Mouse (Mus musculus) brown adipose tissue, adult 24 weeks (tissue): ENCODE results near the gene Tln2. TPM values are rescaled to one million over a fixed set of nuclear protein-coding genes. Genes with fewer than 3 reads are reported as not detected.

Experiments
- H3K27ac ChIP-seq: fragments of 200-500 bp; replicated peaks from 2 replicates; pipeline ENCODE4 v1.5.1; 2012; ENCODE audit warnings: low read depth, mild to moderate bottlenecking, low read length
- H3K4me1 ChIP-seq: fragments of 200-500 bp; 2 replicates; pipeline ENCODE4 v1.6.1; 2012; ENCODE audit warnings: low read length, mixed read lengths; ENCODE audit not compliant: control insufficient read depth, insufficient read depth, insufficient read length
- H3K4me3 ChIP-seq: fragments of 200-500 bp; 2 replicates; pipeline ENCODE4 v1.5.1; 2012; ENCODE audit warnings: low read depth, mild to moderate bottlenecking, low read length, moderate library complexity; ENCODE audit not compliant: insufficient read depth
- polyA plus RNA-seq: library from polyadenylated mRNA; stranded (reverse); fragments of >200 nt; gene quantifications from 2 replicates; pipeline ENCODE4 v1.2.4, GENCODE M21; 2012; ENCODE audit not compliant: missing spikeins, insufficient read depth, insufficient read length

The Tln2 gene
- polyA plus RNA-seq, 1 experiment: 12.0 TPM

DNA sequence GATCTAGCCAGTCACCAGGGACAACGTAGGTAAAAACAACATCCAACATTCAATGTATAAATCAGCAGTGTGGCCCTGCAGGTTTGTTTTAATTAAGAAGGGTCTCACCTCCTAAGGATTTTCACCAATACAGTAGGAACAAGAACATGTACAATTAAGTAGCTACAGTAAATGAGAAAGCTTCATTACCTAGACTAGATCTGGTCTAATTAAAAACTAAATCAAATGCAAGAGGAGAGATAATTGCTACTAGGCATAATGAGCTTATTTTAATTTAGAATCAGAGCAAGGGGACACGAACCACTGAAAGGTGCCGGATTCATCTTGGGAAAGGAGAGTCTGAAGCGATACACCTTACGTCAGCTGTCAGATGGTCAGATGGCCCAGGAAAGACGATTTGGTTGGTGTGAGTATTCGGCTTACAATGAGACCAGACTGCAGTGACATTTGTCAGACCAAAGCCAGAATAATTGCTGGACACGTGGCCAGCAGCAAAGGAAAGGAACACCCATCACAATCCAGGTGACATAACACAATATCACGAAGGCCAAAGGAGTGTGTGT, 175.4 kb downstream of the Tln2 start:
- Histone ChIP-seq H3K4me3 (no peak overlapping the region), H3K4me1 (no peaks in the 10 kb centered on the region), H3K27ac (no peak overlapping the region)

DNA sequence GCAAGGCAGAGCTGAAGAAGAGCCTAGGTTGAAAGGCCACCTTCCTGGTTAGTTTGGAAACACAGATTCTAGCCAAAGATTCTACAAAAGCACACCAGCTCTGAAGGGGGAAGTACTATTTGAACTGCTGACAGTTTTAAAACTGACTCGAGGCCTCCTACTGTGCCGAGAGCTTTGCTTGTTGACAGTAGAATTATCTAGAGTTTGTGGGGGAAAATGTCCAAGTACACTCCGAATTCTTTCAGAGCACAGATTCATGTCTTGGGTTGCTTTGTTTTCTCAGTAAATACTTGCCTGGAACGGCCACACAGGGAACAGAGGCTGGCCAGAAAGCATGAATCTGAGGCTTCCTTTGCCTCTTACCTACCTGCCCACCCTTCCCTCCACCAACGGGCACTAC, 179.4 kb downstream of the Tln2 start:
- Histone ChIP-seq H3K27ac (no peak overlapping the region), H3K4me1 (no peaks in the 10 kb centered on the region), H3K4me3 (no peak overlapping the region)

DNA sequence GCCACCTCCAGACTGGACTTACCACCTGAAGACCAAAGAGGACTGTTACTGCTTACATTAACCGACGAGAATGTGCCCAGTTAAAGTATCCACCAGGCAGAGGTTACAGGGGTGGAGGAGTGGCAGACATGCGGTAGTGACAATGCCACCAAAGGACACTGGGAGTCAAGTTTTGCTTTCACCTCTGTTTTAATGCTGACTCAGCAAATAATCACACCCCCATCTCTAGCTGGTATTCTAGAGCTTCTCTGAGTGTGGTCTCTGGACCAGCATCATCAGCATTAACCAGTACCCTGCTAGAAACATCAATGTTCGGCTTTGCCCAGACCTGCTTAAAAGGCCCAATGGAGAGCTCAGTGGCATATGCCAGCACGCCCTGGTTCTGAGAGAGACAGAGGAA, 180.7 kb downstream of the Tln2 start:
- no peak overlapping the region for H3K4me3 ChIP-seq

DNA sequence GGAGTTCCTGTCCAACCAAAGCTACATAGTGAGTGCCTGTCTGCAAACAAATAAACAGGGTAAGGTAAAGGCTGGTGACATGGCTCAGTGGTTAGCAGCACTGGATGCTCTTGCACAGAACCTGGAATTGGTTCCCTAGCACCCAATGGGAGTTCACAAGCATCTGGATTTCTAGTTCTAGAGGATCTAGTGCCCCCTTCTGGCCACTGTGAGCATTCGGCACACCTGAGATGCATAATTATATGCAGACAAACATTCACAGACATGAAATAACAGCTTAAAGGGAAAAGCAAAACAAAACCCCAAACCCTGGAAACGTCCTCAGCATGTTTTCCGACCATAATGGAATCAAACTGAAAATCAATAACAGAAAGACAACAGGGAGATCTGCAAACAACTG, 191.4 kb downstream of the Tln2 start:
- Histone ChIP-seq H3K4me3 (no peak overlapping the region), H3K27ac (no peak overlapping the region), H3K4me1 (no peaks in the 10 kb centered on the region)

More for the DNA sequence above, 180.7 kb downstream of the Tln2 start:
- H3K4me1 ChIP-seq: no peaks in the 10 kb centered on the region
- no peak overlapping the region for H3K27ac ChIP-seq

- H3K4me3 ChIP-seq: no peak overlapping the region
- no peak overlapping the region for H3K27ac ChIP-seq
- H3K4me1 ChIP-seq: no peaks in the 10 kb centered on the region
These were observed 197.0 kb downstream of the Tln2 start for GRCm38 (mm10) chr9:67362511-67362910.

- no peak overlapping the region for H3K4me3 ChIP-seq
- no peak overlapping the region for H3K27ac ChIP-seq
These were observed 197.4 kb downstream of the Tln2 start for GRCm38 (mm10) chr9:67362053-67362452.

DNA sequence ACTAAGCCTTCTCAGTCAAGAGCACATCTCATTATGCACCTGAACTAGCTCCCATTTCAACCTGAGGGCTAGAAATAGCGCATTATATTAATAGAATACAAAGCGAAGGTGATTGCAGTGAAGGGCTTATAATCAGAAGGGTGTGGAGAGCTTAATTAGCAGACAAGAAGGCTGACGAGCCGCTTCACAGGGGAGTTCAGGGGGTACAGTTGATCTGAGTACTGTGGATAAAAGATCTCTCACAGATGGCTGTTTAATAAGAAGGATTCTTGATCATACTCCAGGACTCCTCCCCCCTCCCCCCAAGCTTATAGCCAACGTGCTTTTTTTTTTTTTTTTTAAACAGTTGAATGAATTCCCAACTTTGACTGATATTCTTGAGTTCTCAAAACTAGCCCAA, 198.0 kb downstream of the Tln2 start:
- no peak overlapping the region for H3K4me3 ChIP-seq
- no peak overlapping the region for H3K27ac ChIP-seq
- no peaks in the 10 kb centered on the region for H3K4me1 ChIP-seq

More at GRCm38 (mm10) chr9:67362053-67362452, 197.4 kb downstream of the Tln2 start:
- H3K4me1 ChIP-seq: no peaks in the 10 kb centered on the region

DNA sequence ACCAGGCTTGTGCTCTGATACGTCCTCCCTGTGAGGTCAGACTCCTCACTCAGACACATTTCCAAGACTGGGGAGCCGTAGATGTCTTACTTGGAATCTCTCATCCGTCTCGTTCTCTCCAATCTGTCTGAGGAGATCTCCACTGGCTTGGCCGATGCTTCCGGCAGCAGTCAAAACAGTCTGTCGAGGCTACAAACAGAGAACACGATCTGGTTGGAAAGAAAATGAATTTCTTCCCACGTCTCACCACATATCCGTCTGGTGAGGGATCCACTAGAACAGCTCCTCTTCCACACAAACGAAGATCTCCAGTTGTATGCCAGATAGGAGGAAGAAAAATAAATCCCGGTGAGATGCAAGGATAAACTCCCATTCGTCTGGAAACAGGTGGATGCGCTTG, 205.1 kb downstream of the Tln2 start:
- no peak overlapping the region for H3K27ac ChIP-seq
- H3K4me1 ChIP-seq: no peaks in the 10 kb centered on the region
- no peak overlapping the region for H3K4me3 ChIP-seq

GRCm38 (mm10) chr9:67353365-67353764, 206.1 kb downstream of the Tln2 start:
- Histone ChIP-seq H3K4me3 (no peak overlapping the region), H3K4me1 (no peaks in the 10 kb centered on the region), H3K27ac (no peak overlapping the region)

- Histone ChIP-seq H3K4me1 (no peaks in the 10 kb centered on the region), H3K4me3 (no peak overlapping the region), H3K27ac (no peak overlapping the region)
These were observed 210.5 kb downstream of the Tln2 start for GRCm38 (mm10) chr9:67348983-67349382.

GRCm38 (mm10) chr9:67347184-67347583, 212.3 kb downstream of the Tln2 start:
- Histone ChIP-seq H3K4me1 (no peaks in the 10 kb centered on the region), H3K4me3 (no peak overlapping the region), H3K27ac (no peak overlapping the region)

- H3K4me1 ChIP-seq: no peaks in the 10 kb centered on the region
- H3K4me3 ChIP-seq: no peak overlapping the region
- no peak overlapping the region for H3K27ac ChIP-seq
These were observed 228.2 kb downstream of the Tln2 start for GRCm38 (mm10) chr9:67331281-67331680.

DNA sequence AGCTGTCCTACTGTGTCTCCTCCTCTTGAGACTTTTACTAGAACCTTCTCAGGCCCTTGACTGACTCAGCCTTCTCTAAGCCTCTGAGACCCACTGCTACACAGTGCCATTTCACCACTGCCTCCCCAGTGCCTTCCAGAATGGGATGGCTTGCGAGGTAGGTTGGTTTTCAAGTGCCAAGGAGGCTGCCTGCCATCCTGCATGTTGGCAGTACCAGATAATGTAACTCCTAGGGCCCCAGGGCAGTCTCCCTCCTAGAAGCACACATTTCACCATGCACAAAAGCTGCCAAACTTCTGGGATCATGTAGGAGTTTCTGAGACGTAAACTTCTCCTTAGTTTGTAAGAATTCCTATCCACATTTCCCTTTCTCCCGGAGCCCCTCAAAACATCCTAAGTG, 231.1 kb downstream of the Tln2 start:
- Histone ChIP-seq H3K27ac (no peak overlapping the region), H3K4me3 (no peak overlapping the region), H3K4me1 (no peaks in the 10 kb centered on the region)

DNA sequence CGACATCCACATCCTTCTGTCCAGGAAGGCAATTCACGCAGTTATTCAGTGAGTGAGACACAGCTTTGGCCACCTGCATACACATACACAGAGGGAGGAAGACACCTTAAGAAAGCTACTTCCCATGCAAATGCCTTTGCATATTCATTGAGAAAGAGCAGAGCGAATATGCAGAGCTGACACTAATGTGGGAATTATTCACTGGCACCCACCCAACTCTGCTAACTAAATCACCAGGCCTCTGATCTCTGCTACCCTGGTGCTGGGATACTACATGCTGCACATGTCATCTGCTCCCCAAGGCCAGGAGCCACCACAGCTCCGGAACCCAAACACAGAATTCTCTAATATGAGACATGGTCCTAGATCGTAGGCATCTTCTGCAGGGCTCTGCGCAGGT, 237.6 kb downstream of the Tln2 start:
- H3K4me3 ChIP-seq: no peak overlapping the region
- no peaks in the 10 kb centered on the region for H3K4me1 ChIP-seq
- H3K27ac ChIP-seq: no peak overlapping the region

DNA sequence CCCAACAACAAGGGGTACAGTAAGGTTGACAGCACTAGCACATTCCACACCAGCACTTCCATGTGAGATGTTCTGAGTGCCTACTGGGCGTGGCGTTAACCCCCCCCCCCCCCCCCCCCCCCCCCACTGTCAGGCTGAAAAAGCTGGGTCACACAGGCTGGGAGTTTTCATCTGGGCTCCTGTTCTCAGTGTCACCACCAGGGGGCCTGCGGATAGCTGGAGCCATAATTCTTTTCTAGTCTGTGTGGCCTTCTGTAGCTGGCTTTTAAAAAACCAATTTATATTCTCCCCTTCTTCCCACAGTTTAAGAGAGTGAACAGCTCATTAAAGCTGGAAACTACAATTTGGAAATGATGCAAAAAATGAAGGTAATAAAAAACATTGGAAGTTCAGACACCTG, 244.1 kb downstream of the Tln2 start:
- no peak overlapping the region for H3K4me3 ChIP-seq
- no peak overlapping the region for H3K27ac ChIP-seq
- no peaks in the 10 kb centered on the region for H3K4me1 ChIP-seq

DNA sequence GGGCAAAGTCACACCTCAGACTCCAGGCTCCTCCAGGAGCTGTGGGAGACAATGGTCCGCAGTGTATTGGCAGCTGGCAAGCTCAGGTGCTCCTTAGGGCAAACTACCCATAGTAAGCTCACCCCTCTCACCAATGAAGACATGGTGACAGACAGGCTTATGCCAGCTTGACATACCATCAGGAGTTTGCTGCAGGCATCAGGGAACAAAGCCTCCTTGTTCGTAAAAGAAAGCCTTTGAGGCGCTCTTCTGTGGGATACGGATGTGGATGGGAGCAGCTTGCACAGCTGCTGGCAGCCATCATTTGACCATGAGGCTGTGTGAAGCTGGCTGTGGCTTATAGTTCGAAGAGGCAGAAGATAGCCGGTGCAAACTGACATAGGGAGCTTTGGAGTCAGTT, 254.5 kb downstream of the Tln2 start:
- Histone ChIP-seq H3K4me3 (no peak overlapping the region), H3K4me1 (no peaks in the 10 kb centered on the region), H3K27ac (no peak overlapping the region)

GRCm38 (mm10) chr9:67303986-67304385, 255.5 kb downstream of the Tln2 start:
- Histone ChIP-seq H3K27ac (no peak overlapping the region), H3K4me3 (no peak overlapping the region), H3K4me1 (peaks cover 3% of the 10 kb centered on the region; the same call in 1 of the 2 replicates)
